Mouse (Mus musculus) adrenal gland, postnatal 0 days (tissue): ENCODE data around the gene Bcl7c. TPM values are rescaled to one million over a fixed set of nuclear protein-coding genes. Genes with fewer than 3 reads are reported as not detected.

Experiments
- microRNA-seq: library from miRNA; unstranded; fragments of <30 nt; microRNA quantifications from one replicate; pipeline ENCODE4, GENCODE M21; 2016; ENCODE audit warnings: borderline replicate concordance; ENCODE audit not compliant: insufficient number of aligned reads
- polyA plus RNA-seq: library from polyadenylated mRNA; unstranded; fragments of >200 nt; fragmentation: Nextera tagmentation; extraction: Ambion mirVana; gene quantifications from 2 replicates; pipeline ENCODE4 v1.2.1, GENCODE M21; 2015

The Bcl7c gene
- 137 and 174 TPM in 2 replicates for polyA plus RNA-seq

DNA sequence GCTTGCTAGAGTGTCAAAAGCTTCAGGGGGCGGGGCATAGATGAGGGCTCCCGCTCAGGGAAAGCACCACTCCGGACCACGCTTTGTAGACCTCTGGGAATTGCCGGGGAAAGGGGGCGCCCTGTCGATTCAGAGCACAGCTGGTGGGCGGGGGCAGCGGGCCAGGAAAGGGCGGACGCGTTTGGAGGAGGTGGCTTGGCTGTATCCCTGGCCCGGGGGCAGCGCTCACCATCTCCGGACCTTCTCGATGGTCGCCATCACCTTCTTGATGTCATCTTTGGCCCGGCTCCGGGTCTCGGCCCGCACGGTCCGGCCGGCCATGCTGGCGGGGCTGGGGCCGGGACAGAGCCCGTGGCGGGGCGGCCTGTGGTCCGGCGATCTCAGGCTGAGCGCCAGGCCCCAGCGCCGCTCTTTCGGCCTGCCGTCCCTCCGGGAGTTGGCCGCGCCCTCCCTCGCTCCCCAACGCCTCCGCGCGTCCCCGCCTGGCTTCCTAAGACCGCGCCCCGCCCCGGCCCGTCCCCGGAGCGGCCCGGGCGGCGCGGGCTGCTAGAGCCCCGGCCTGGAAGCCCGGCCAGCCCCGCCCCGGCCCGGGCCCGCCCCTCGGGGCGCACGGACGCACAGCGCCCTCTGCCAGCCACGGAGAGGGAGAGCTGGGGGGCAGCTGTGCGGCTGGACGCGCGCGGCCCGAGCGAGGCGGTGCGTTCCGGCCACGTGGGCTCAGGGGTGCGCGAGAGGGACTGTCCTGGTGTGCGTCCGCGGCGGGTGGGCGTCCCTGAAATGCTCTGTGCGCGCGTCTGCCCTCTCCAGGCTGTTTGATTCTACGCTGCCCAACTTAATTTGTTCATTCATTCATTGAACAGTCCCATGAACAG, at the start of gene Bcl7c:
Gene Bcl7c (minus strand): TSS at position 727 of the 872 bp plus-strand sequence.

GRCm38 (mm10) chr7:127744366-127745045, 35.8 kb upstream of the Bcl7c start, which contains the start of gene Fbxl19:
Gene Fbxl19 (plus strand): TSS chr7:127744543.

DNA sequence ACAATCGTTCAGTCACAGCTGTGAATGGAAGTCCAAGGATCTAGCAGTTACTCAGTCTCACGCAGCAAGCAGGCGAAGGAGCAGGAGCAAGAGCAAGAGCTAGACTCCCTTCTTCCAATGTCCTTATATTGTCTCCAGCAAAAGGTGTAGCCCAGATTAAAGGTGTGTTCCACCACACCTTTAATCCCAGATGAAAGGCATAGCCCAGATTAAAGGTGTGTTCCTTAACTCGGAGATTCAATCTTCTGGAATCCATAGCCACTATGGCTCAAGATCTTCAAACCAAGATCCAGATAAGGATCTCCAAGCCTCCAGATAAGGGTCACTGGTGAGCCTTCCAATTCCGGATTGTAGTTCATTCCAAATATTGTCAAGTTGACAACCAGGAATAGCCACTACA, 23.3 kb upstream of the Bcl7c start, which contains the start of gene Ctf2:
Gene Ctf2 (minus strand): TSS at position 101 of the 400 bp plus-strand sequence.

GRCm38 (mm10) chr7:127712461-127713385, 4.0 kb upstream of the Bcl7c start, which contains the start of gene Ctf1:
Gene Ctf1 (plus strand): TSS chr7:127712736.

GRCm38 (mm10) chr7:127614891-127615843, 93.6 kb downstream of the Bcl7c start, which contains the start of gene Zfp629:
Gene Zfp629 (minus strand): TSS chr7:127615797.

Small RNAs within 50 kb of the gene (microRNA-seq; reads per million reads assigned to microRNA genes)
- gene Mir762 = not detected

Other genes with a start within 250 kb of the Bcl7c start
- 25.3 and 37.3 TPM in 2 replicates for gene Prr14, start 249.3 kb downstream of the Bcl7c start, polyA plus RNA-seq
- 10.2 and 12.1 TPM in 2 replicates for gene Fbrs, start 229.7 kb downstream of the Bcl7c start, polyA plus RNA-seq
- gene Srcap, start 196.9 kb downstream of the Bcl7c start, polyA plus RNA-seq = 23.2 and 30.2 TPM in 2 replicates
- gene Gm42715, start 189.3 kb downstream of the Bcl7c start, polyA plus RNA-seq = 6.3 and 8.9 TPM in 2 replicates
- 2.2 and 6.3 TPM in 2 replicates for gene Tmem265, start 147.5 kb downstream of the Bcl7c start, polyA plus RNA-seq
- gene Phkg2, start 135.6 kb downstream of the Bcl7c start, polyA plus RNA-seq = 32.2 and 45.6 TPM in 2 replicates
- gene Ccdc189, start 120.3 kb downstream of the Bcl7c start, polyA plus RNA-seq = 8.9 and 15.7 TPM in 2 replicates
- 17.1 and 22.9 TPM in 2 replicates for gene Rnf40, start 120.2 kb downstream of the Bcl7c start, polyA plus RNA-seq
- gene Zfp629, start 93.1 kb downstream of the Bcl7c start, polyA plus RNA-seq = 4.5 and 5.9 TPM in 2 replicates
- 9.4 and 12.0 TPM in 2 replicates for gene Ctf1, start 3.8 kb upstream of the Bcl7c start, polyA plus RNA-seq
- 0.06 and 0.10 TPM in 2 replicates for gene Ctf2, start 23.2 kb upstream of the Bcl7c start, polyA plus RNA-seq
- gene Fbxl19, start 35.6 kb upstream of the Bcl7c start, polyA plus RNA-seq = 1.9 and 2.2 TPM in 2 replicates
- gene Orai3, start 60.9 kb upstream of the Bcl7c start, polyA plus RNA-seq = 22.4 and 30.3 TPM in 2 replicates
- gene Setd1a, start 67.7 kb upstream of the Bcl7c start, polyA plus RNA-seq = 18.0 and 18.3 TPM in 2 replicates
- not detected in 2 replicates for gene Gm49388, start 76.7 kb upstream of the Bcl7c start, polyA plus RNA-seq
- 38.2 and 51.3 TPM in 2 replicates for gene Hsd3b7, start 91.7 kb upstream of the Bcl7c start, polyA plus RNA-seq
- gene Stx4a, start 115.4 kb upstream of the Bcl7c start, polyA plus RNA-seq = 36.1 and 40.7 TPM in 2 replicates
- 4.0 and 5.3 TPM in 2 replicates for gene Stx1b, start 115.6 kb upstream of the Bcl7c start, polyA plus RNA-seq
- gene Zfp646, start 167.3 kb upstream of the Bcl7c start, polyA plus RNA-seq = 5.1 and 5.5 TPM in 2 replicates
- 8.6 and 10.2 TPM in 2 replicates for gene Zfp668, start 167.9 kb upstream of the Bcl7c start, polyA plus RNA-seq
- gene Prss53, start 182.0 kb upstream of the Bcl7c start, polyA plus RNA-seq = 0.72 and 0.84 TPM in 2 replicates
- gene Gm21974, start 186.5 kb upstream of the Bcl7c start, polyA plus RNA-seq = not detected in 2 replicates
- gene Vkorc1, start 186.7 kb upstream of the Bcl7c start, polyA plus RNA-seq = 209 and 232 TPM in 2 replicates
- gene Bckdk, start 195.1 kb upstream of the Bcl7c start, polyA plus RNA-seq = 87.5 and 128 TPM in 2 replicates
- gene Kat8, start 203.6 kb upstream of the Bcl7c start, polyA plus RNA-seq = 23.3 and 29.7 TPM in 2 replicates
- gene Prss8, start 221.2 kb upstream of the Bcl7c start, polyA plus RNA-seq = 1.0 and 2.5 TPM in 2 replicates
- 12.9 and 13.1 TPM in 2 replicates for gene Prss36, start 237.8 kb upstream of the Bcl7c start, polyA plus RNA-seq